Mouse (Mus musculus) heart, embryonic 12.5 days (tissue): ENCODE measurements around the gene B4galt2. TPM values are rescaled to one million over a fixed set of nuclear protein-coding genes. Genes with fewer than 3 reads are reported as not detected.

Source experiments
- ATAC-seq: fragments of 200-750 bp; cut with Nextera tagmentation; 2 replicates; pipeline ENCODE4 v1.8.0; 2017; ENCODE audit warnings: moderate TSS enrichment, moderate library complexity; ENCODE audit not compliant: insufficient number of reproducible peaks, low FRiP score
- H3K27ac ChIP-seq: fragments of 300-500 bp; sonication (generic); 2 replicates; pipeline ENCODE4 v1.5.1; 2016; ENCODE audit warnings: mild to moderate bottlenecking, moderate library complexity; ENCODE audit not compliant: poor library complexity, severe bottlenecking
- H3K27me3 ChIP-seq: fragments of 300-500 bp; sonication (generic); replicated peaks from 2 replicates; pipeline ENCODE4 v1.6.1; 2016; ENCODE audit warnings: mild to moderate bottlenecking, moderate library complexity
- H3K36me3 ChIP-seq: fragments of 300-500 bp; sonication (generic); 2 replicates; pipeline ENCODE4 v1.6.1; 2016; ENCODE audit warnings: mild to moderate bottlenecking, moderate library complexity
- H3K4me1 ChIP-seq: fragments of 300-500 bp; sonication (generic); replicated peaks from 2 replicates; pipeline ENCODE4 v1.6.1; 2016; ENCODE audit warnings: mild to moderate bottlenecking
- H3K4me2 ChIP-seq: fragments of 300-500 bp; sonication (generic); 2 replicates; pipeline ENCODE4 v1.6.1; 2016; ENCODE audit warnings: mild to moderate bottlenecking, moderate library complexity
- H3K4me3 ChIP-seq: fragments of 300-500 bp; sonication (generic); 2 replicates; pipeline ENCODE4 v1.5.1; 2016; ENCODE audit warnings: mild to moderate bottlenecking
- H3K9ac ChIP-seq: fragments of 300-500 bp; sonication (generic); 2 replicates; pipeline ENCODE4 v1.6.1; 2016; ENCODE audit warnings: mild to moderate bottlenecking, moderate library complexity
- H3K9me3 ChIP-seq: fragments of 300-500 bp; sonication (generic); replicated peaks from 2 replicates; pipeline ENCODE4 v1.6.1; 2016; ENCODE audit warnings: mild to moderate bottlenecking, moderate library complexity
- WGBS: fragments of 180-500 bp; shearing (Covaris S2); methylation state at CpG from one replicate; pipeline ENCODE4 v1.1.7; 2016; 5-methylcytosine and 5-hydroxymethylcytosine counted together
- polyA plus RNA-seq: library from polyadenylated mRNA; unstranded; fragments of >200 nt; fragmentation: Nextera tagmentation; extraction: Ambion mirVana; gene quantifications from 2 replicates; pipeline ENCODE4 v1.2.1, GENCODE M21; 2016

The B4galt2 gene
- polyA plus RNA-seq, 1 experiment from 2014 or later = 18.3 TPM

DNA sequence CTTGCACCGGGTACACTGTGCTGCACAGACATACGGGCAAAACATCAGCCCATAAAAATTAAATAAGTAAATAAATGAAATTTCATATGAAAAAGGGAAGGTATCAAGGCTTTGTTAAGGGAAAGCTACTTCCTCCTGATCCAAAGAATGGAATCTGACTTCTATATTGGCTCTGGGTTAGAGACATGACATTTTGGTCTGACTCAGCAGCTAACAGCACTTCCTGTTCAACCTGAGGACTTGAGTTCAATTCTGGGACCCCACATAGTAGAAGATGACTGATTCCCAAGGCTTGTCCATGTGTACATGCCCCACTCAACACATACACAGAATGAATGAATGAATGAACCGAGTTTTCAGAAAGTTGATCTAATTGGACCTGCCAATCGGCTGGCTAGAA, 34.6 kb upstream of the B4galt2 start:
- no peak overlapping the region for H3K4me3 ChIP-seq
- H3K4me1 ChIP-seq = peaks cover 43% of the 10 kb centered on the region
- no peak for ATAC-seq
- peak overlapping the region; percentile 79 for H3K27ac ChIP-seq
- H3K36me3 ChIP-seq = no peaks in the 10 kb centered on the region
- WGBS = 84% methylated on average over 4 of the region's 4 CpGs
- H3K9me3 ChIP-seq = no peaks in the 10 kb centered on the region
- peak overlapping the region; percentile 9; the same call in 1 of the 2 replicates for H3K4me2 ChIP-seq
- H3K27me3 ChIP-seq = peaks cover 7% of the 10 kb centered on the region; the same call in 1 of the 2 replicates
- no peak overlapping the region for H3K9ac ChIP-seq

DNA sequence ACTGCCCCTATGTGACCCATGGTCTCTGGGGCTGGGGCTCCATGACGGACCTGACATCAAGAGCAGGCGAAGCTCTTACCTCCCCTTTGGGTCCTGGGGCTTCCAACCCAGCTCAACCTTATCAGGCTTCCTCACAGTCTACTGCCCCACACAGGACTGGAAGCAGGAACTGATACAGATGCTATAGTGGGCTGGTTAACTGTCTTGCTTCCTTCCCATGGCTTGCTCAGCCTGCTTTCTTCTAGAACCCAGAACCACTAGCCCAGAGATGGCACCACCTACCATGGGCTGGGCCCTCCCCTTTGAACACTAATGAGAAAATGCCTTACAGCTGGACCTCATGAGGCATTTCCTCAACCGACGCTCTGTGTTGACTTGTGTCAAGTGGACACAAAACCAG, 34.1 kb upstream of the B4galt2 start:
- no peaks in the 10 kb centered on the region for H3K9me3 ChIP-seq
- peak overlapping the region; percentile 79 for H3K27ac ChIP-seq
- no peak overlapping the region for H3K9ac ChIP-seq
- peaks cover 46% of the 10 kb centered on the region for H3K4me1 ChIP-seq
- ATAC-seq = no peak
- H3K36me3 ChIP-seq = peaks cover under 1% of the 10 kb centered on the region
- 62% methylated on average over 4 of the region's 4 CpGs for WGBS
- no peak overlapping the region for H3K4me2 ChIP-seq
- no peak overlapping the region for H3K4me3 ChIP-seq
- H3K27me3 ChIP-seq = peaks cover 7% of the 10 kb centered on the region; the same call in 1 of the 2 replicates

- peaks cover 11% of the 10 kb centered on the region for H3K36me3 ChIP-seq
- no peak overlapping the region for H3K4me3 ChIP-seq
- H3K9me3 ChIP-seq = no peaks in the 10 kb centered on the region
- 68% methylated on average over 5 of the region's 5 CpGs for WGBS
- peaks cover 46% of the 10 kb centered on the region for H3K4me1 ChIP-seq
- H3K27me3 ChIP-seq = 0 out of 2 replicates have a peak, but pooled peaks cover under 1% of the 10 kb centered on the region
- no peak for ATAC-seq
- peak overlapping the region; percentile 36 for H3K27ac ChIP-seq
- H3K9ac ChIP-seq = no peak overlapping the region
- H3K4me2 ChIP-seq = 0 out of 2 replicates have a peak overlapping the region, but pooled peaks have one; percentile 98
Measured at GRCm38 (mm10) chr4:117916386-117916785, 33.1 kb upstream of the B4galt2 start.

- no peaks in the 10 kb centered on the region for H3K27me3 ChIP-seq
- WGBS = 3% methylated on average over 19 of the region's 19 CpGs
- H3K27ac ChIP-seq = peak overlapping the region; percentile 36
- peaks cover 19% of the 10 kb centered on the region for H3K36me3 ChIP-seq
- no peak for ATAC-seq
- no peaks in the 10 kb centered on the region for H3K9me3 ChIP-seq
- peaks cover 48% of the 10 kb centered on the region for H3K4me1 ChIP-seq
- H3K9ac ChIP-seq = peak overlapping the region; percentile 77
- peak overlapping the region; percentile 73 for H3K4me3 ChIP-seq
- peak overlapping the region; percentile 98 for H3K4me2 ChIP-seq
Measured at GRCm38 (mm10) chr4:117915489-117916105, 32.3 kb upstream of the B4galt2 start.

DNA sequence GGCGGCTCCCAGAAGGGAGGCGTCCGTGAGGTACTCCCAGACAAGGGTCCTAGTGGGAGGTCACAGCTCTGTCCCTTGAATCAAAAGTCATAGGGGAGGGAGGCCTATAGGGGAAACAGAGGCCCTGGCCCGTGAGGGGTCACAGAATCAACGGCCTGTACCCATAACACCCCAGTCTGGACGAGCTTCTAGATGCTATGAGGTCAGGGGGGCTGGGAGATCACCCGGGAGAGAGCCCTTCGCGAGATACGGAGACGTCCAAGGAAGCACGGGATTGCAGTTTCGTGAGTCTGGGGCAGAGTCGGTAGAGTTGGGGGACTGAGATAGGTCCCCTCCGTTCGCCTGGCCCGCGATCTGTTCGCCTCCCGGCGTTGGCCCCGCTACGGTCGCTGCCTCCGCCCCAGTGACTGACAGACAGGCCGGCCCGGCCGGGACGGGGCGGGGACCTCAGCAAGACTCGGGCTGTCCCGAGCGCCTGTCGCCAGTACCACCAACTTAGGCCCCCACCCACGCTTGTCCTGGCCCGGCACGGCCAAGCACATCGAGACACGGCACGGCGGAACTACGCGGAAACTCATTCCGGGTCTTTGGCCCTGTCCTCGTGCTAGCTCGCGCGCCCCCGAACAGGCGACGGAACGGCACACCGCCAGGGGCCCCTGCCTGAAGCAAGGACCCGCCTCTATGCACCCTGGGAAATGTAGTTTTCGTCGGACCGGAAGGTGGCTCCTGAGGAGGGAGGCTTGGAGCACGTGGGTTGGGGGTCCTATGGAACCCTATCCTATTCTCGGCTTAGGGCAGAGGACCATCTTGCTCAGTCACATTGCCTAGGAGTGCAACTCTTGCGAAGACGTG, 31.5 kb upstream of the B4galt2 start, which contains the start of gene Ipo13:
Ipo13 (minus strand) TSS at position 409 of the 852 bp plus-strand sequence.
- WGBS = under 1% methylated on average over 61 of the region's 61 CpGs
- peak within 1 kb of the TSS; percentile 77 for H3K9ac ChIP-seq
- ATAC-seq = peak; percentile 93
- H3K4me3 ChIP-seq = peak within 1 kb of the TSS; percentile 73
- H3K4me2 ChIP-seq = peak within 1 kb of the TSS; percentile 98
- no peaks in the 10 kb centered on the region for H3K27me3 ChIP-seq
- peaks cover 48% of the 10 kb centered on the region for H3K4me1 ChIP-seq
- no peaks in the 10 kb centered on the region for H3K9me3 ChIP-seq
- peaks cover 25% of the 10 kb centered on the region for H3K36me3 ChIP-seq
- H3K27ac ChIP-seq = peak within 1 kb of the TSS; percentile 72

- no peaks in the 10 kb centered on the region for H3K9me3 ChIP-seq
- H3K4me3 ChIP-seq = peak overlapping the region; percentile 73
- H3K9ac ChIP-seq = peak overlapping the region; percentile 77
- peak overlapping the region; percentile 98 for H3K4me2 ChIP-seq
- WGBS = 20% methylated on average over 8 of the region's 8 CpGs
- no peak overlapping the region for H3K27ac ChIP-seq
- peaks cover 52% of the 10 kb centered on the region for H3K4me1 ChIP-seq
- ATAC-seq = no peak
- no peaks in the 10 kb centered on the region for H3K27me3 ChIP-seq
- peaks cover 31% of the 10 kb centered on the region for H3K36me3 ChIP-seq
Measured at GRCm38 (mm10) chr4:117914031-117914430, 30.7 kb upstream of the B4galt2 start.

GRCm38 (mm10) chr4:117913421-117913820, 30.1 kb upstream of the B4galt2 start:
- no peaks in the 10 kb centered on the region for H3K27me3 ChIP-seq
- peaks cover 35% of the 10 kb centered on the region for H3K36me3 ChIP-seq
- peak overlapping the region; percentile 77; the same call in 1 of the 2 replicates for H3K9ac ChIP-seq
- peaks cover 50% of the 10 kb centered on the region for H3K4me1 ChIP-seq
- H3K4me2 ChIP-seq = peak overlapping the region; percentile 98
- H3K9me3 ChIP-seq = no peaks in the 10 kb centered on the region
- peak overlapping the region; percentile 73 for H3K4me3 ChIP-seq
- H3K27ac ChIP-seq = no peak overlapping the region
- ATAC-seq = no peak
- 41% methylated on average over 3 of the region's 3 CpGs for WGBS

DNA sequence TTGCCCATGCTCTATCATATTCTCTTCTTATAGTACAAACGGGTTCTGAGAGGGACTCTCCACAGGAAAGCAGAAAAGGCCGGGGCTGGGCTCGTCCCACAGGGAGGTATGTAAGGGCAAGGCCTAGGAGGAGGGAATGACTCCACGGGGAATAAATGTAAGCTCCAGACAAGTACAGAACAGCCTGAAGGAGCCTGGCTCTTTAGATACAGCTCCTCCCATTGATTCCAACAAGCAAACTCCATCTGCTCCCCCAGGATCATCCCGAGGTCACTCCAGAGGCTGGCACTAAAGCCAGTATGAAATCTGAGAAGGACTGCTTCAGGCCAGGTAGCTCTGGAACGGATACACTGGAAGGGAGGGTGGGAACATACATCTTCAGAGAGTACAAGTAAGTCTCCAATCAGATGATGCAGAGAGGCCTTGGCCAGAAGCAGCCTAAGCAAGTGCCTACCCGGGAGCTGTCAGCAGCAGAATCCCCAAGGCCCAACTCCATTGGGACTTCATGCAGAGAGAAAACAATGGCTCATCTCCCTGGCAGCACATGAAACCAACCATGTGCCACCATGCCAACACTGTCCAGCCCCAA, 29.5 kb upstream of the B4galt2 start:
- ATAC-seq = no peak
- peak overlapping the region; percentile 98 for H3K4me2 ChIP-seq
- H3K4me1 ChIP-seq = peaks cover 48% of the 10 kb centered on the region
- 0 out of 2 replicates have a peak overlapping the region, but pooled peaks have one; percentile 13 for H3K9ac ChIP-seq
- H3K9me3 ChIP-seq = no peaks in the 10 kb centered on the region
- H3K27ac ChIP-seq = no peak overlapping the region
- H3K4me3 ChIP-seq = peak overlapping the region; percentile 73; the same call in 1 of the 2 replicates
- peaks cover 40% of the 10 kb centered on the region for H3K36me3 ChIP-seq
- no peaks in the 10 kb centered on the region for H3K27me3 ChIP-seq
- WGBS = 64% methylated on average over 7 of the region's 7 CpGs

- Histone ChIP-seq H3K4me3 (no peak overlapping the region), H3K27ac (no peak overlapping the region), H3K4me2 (no peak overlapping the region), H3K9me3 (no peaks in the 10 kb centered on the region), H3K36me3 (peaks cover 43% of the 10 kb centered on the region), H3K9ac (no peak overlapping the region), H3K4me1 (peaks cover 41% of the 10 kb centered on the region), H3K27me3 (no peaks in the 10 kb centered on the region)
- no peak for ATAC-seq
- WGBS = 89% methylated on average over 13 of the region's 13 CpGs
Measured at GRCm38 (mm10) chr4:117912131-117912561, 28.9 kb upstream of the B4galt2 start.

GRCm38 (mm10) chr4:117908834-117909453, 25.7 kb upstream of the B4galt2 start:
- H3K36me3 ChIP-seq = peaks cover 63% of the 10 kb centered on the region
- no peaks in the 10 kb centered on the region for H3K27me3 ChIP-seq
- no peak overlapping the region for H3K9ac ChIP-seq
- no peak overlapping the region for H3K4me3 ChIP-seq
- peaks cover 28% of the 10 kb centered on the region for H3K4me1 ChIP-seq
- no peaks in the 10 kb centered on the region for H3K9me3 ChIP-seq
- ATAC-seq = no peak
- no peak overlapping the region for H3K4me2 ChIP-seq
- WGBS = 79% methylated on average over 8 of the region's 8 CpGs
- no peak overlapping the region for H3K27ac ChIP-seq
